Mouse (Mus musculus) olfactory bulb, adult 2 months (tissue): ENCODE data around the gene Slc39a9.

Experiments
- CTCF ChIP-seq: fragments of 200-500 bp; IDR thresholded peaks from 2 replicates; pipeline ENCODE4 v1.5.1; 2012; ENCODE audit warnings: low read depth, mild to moderate bottlenecking, low read length, moderate library complexity; ENCODE audit not compliant: insufficient read depth
- POLR2A ChIP-seq: fragments of 200-500 bp; IDR thresholded peaks from 2 replicates; pipeline ENCODE4 v1.6.1; 2012; ENCODE audit warnings: mild to moderate bottlenecking, low read depth, low read length, moderate library complexity; ENCODE audit not compliant: insufficient read depth

DNA sequence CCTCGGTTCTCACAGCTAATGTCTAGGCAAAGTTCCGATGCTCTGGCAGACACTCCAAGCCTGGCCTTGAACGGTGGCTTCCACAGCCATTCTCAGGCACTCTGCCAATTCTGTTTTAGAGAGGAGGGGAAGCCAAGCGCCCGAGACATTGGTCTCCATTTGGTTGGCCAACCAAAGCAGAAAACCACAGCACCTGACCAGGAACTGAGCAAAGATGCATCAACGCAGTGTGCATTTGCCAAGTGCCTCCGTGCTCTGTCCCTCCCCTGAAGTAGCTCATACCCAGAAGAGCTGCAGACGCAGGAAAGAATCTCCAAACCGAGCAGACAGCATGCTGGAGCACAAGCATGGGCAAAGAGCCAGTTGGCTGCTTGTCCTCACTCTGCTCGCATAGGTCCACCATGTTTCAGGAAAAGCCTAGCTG, 44.1 kb downstream of the Slc39a9 start:
- TF ChIP-seq POLR2A (no peak), CTCF (no peak)
